ENCODE assay signal across 9 mouse cellular contexts in the genomic region with DNA sequence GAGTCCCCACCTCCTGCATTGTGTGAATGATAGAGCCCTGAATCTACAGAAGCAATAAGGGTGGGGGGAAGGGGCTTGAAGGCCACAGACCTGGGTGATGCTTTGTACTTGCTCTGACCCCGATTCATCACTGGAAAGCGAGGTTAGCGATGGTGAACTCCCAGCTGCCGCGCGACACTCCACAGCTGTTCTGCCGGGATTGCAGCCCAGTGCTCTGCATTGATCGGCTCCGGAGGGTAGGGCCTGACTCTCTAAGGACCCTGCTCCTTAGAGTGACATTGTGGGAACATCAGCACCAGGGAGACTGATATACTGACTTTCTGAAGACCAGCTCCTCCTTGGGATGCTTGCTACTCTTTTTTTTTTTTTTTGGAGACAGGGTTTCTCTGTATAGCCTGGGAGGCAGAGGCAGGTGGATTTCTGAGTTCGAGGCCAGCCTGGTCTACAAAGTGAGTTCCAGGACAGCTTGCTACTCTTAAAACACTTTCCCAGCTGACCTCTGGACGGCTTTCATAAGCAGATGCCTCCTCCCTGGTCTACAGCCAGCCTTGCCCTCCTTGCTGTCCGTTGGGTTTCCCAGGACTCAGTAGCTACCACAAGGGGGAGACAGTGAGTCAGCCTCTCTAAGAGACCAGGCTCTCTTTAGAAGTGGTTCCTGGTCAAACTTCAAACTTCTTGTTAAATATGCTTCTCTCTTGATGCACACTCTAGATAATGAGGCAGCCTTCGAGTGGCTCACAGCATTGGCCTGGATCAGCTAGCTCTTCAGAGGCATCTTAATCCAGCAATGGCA. TPM values are rescaled to one million over a fixed set of nuclear protein-coding genes. Genes with fewer than 3 reads are reported as not detected.
A peak's percentile ranks its signal among the peaks of the same experiment; 100 is the strongest.
DNase-seq lines count a peak whose midpoint lies in the region; ATAC-seq and TF ChIP-seq lines count a peak whose summit lies in the region.
"Had no signal": no experiment of that assay in that cellular context is flagged by ENCODE, and none has a peak within 500 bp of the region (broad histone marks: within the 10 kb centered on the region; RNA-seq: fewer than 3 reads in every experiment).

No protein-coding gene starts in this region.

- TF ChIP-seq CTCF in layer of hippocampus, adult 2 months (conservative IDR thresholded peaks at IDR 0.05), result peak; percentile 93

- 0 out of 2 replicates have a peak, but pooled peaks cover 4% of the 10 kb centered on the region for H3K27me3 ChIP-seq in hindbrain, embryonic 10.5 days (ENCODE audit: insufficient read depth, poor library complexity, severe bottlenecking)
- no peaks in the 10 kb centered on the region for H3K27me3 ChIP-seq in hindbrain, embryonic 13.5 days
- H3K27me3 ChIP-seq: neural tube, embryonic 12.5 days had no signal

- WGBS in hindbrain, embryonic 10.5 days, result 63% methylated on average over 13 of the region's 13 CpGs
- 61% methylated on average over 13 of the region's 13 CpGs for WGBS in hindbrain, embryonic 13.5 days

- H3K4me2 ChIP-seq in hindbrain, embryonic 13.5 days, result no peak overlapping the region
- H3K4me2 ChIP-seq: neural tube, embryonic 12.5 days had no signal

- DNase-seq in hindbrain, embryonic 10.5 days (ENCODE audit: low spot score), result peak; percentile 65
- DNase-seq in T-cell, adult 2 months (ENCODE audit: low spot score), result peak; percentile 49
- peak; percentile 89 to 93 for DNase-seq in cerebellum, postnatal 10 days
- DNase-seq in gastrocnemius, postnatal 4 days (ENCODE audit: low spot score in 2 of 2), result peak; percentile 45 to 66
- DNase-seq in layer of hippocampus, adult 2 months (ENCODE audit: low spot score in 2 of 2), result peak; percentile 50 to 78
- peak; percentile 75 for DNase-seq in lung, postnatal 25 days (ENCODE audit: low spot score)
- DNase-seq in spleen, postnatal 36 days (ENCODE audit: low spot score in 2 of 2), result peak; percentile 38 to 43

- no peak overlapping the region for H3K4me3 ChIP-seq in hindbrain, embryonic 10.5 days
- no peak overlapping the region for H3K4me3 ChIP-seq in hindbrain, embryonic 13.5 days
- H3K4me3 ChIP-seq in layer of hippocampus, adult 2 months, result no peak overlapping the region
- H3K4me3 ChIP-seq: neural tube, embryonic 12.5 days had no signal

- H3K9ac ChIP-seq in hindbrain, embryonic 13.5 days, result no peak overlapping the region
- H3K9ac ChIP-seq: neural tube, embryonic 12.5 days had no signal

- no peak for ATAC-seq in hindbrain, embryonic 13.5 days (ENCODE audit: low FRiP score)

- H3K4me1 ChIP-seq in hindbrain, embryonic 10.5 days (replicated peaks), result peaks cover 5% of the 10 kb centered on the region; the same call in 1 of the 2 replicates
- H3K4me1 ChIP-seq in hindbrain, embryonic 13.5 days (replicated peaks), result no peaks in the 10 kb centered on the region
- H3K4me1 ChIP-seq: neural tube, embryonic 12.5 days had no signal

- H3K9me3 ChIP-seq in hindbrain, embryonic 10.5 days, result no peaks in the 10 kb centered on the region
- H3K9me3 ChIP-seq in hindbrain, embryonic 13.5 days, result no peaks in the 10 kb centered on the region
- H3K9me3 ChIP-seq: neural tube, embryonic 12.5 days had no signal

- H3K27ac ChIP-seq in hindbrain, embryonic 10.5 days, result no peak overlapping the region
- H3K27ac ChIP-seq in hindbrain, embryonic 13.5 days, result no peak overlapping the region
- no peak overlapping the region for H3K27ac ChIP-seq in layer of hippocampus, adult 2 months
- H3K27ac ChIP-seq: neural tube, embryonic 12.5 days had no signal

- H3K36me3 ChIP-seq in hindbrain, embryonic 10.5 days, result no peaks in the 10 kb centered on the region
- no peaks in the 10 kb centered on the region for H3K36me3 ChIP-seq in hindbrain, embryonic 13.5 days
- H3K36me3 ChIP-seq: neural tube, embryonic 12.5 days had no signal

RNA-seq across cellular contexts. Expression of gene Slc22a3, which starts 27.0 kb away (rescaled TPM):
- polyA plus RNA-seq in hindbrain, embryonic 10.5 days (2016; fragmentation: Nextera tagmentation; extraction: Ambion mirVana), result 0.07 TPM in 1 of 2 replicates, not detected in the other
- polyA plus RNA-seq in hindbrain, embryonic 13.5 days (2015; fragmentation: Nextera tagmentation; extraction: Ambion mirVana), result 0.66 and 0.87 TPM in 2 replicates
- 1 to 10 TPM; 1.3 to 2.7 TPM for total RNA-seq in gastrocnemius, postnatal 4 days (2021)
- total RNA-seq in layer of hippocampus, adult 2 months (2021), result under 1 TPM; 0.44 to 0.52 TPM

RNA-seq across cellular contexts. Expression of gene Slc22a2, which starts 49.4 kb away (rescaled TPM):
- polyA plus RNA-seq in hindbrain, embryonic 10.5 days (2016; fragmentation: Nextera tagmentation; extraction: Ambion mirVana), result not detected in 2 replicates
- 0.53 and 0.76 TPM in 2 replicates for polyA plus RNA-seq in hindbrain, embryonic 13.5 days (2015; fragmentation: Nextera tagmentation; extraction: Ambion mirVana)
- under 1 TPM in 1 of 2 experiments, not detected in 1; 0.12 TPM for total RNA-seq in gastrocnemius, postnatal 4 days (2021)
- under 1 TPM; 0.42 to 0.77 TPM for total RNA-seq in layer of hippocampus, adult 2 months (2021)

Comparison
In these comparisons a context has a peak if more than half of its experiments do, and no peak if none do; other contexts are left out.
1. DNase-seq: peak in every context shown above with its lines; median percentile 91 in cerebellum, postnatal 10 days; 75 in lung, postnatal 25 days; 65 in hindbrain, embryonic 10.5 days; 64 in layer of hippocampus, adult 2 months; 56 in gastrocnemius, postnatal 4 days; 49 in T-cell, adult 2 months; 40 in spleen, postnatal 36 days.